Mouse (Mus musculus): ENCODE data around the gene Usp29. TPM values are rescaled to one million over a fixed set of nuclear protein-coding genes. Genes with fewer than 3 reads are reported as not detected.

The Usp29 gene
- polyA plus RNA-seq (2012; rRNA removed), result 0.10 TPM in 2 replicates

DNA sequence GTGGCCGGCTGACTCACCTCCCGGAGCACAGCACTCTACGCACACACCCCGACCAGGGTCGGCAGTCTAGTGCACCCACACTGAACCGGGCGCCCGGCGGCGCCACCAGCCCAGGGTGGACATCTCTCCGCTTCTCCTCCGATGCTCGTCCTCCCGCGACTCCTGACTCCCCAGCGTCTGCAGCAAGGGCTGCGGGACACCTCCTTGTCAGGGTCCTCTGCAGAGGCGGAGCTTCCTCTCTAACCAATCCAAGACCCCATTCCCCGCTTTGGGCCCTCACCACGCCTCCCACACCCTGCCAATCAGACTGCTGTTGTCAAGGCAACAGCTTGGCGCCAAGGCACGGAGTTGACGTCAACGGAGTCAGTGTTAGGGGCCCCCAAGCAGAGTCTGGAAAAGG is at the start of gene Usp29, which contains the start of gene Peg3:
Gene Usp29 (plus strand): TSS at position 338 of the 400 bp plus-strand sequence.
Gene Peg3 (minus strand): TSS at position 191 of the 400 bp plus-strand sequence.

DNA sequence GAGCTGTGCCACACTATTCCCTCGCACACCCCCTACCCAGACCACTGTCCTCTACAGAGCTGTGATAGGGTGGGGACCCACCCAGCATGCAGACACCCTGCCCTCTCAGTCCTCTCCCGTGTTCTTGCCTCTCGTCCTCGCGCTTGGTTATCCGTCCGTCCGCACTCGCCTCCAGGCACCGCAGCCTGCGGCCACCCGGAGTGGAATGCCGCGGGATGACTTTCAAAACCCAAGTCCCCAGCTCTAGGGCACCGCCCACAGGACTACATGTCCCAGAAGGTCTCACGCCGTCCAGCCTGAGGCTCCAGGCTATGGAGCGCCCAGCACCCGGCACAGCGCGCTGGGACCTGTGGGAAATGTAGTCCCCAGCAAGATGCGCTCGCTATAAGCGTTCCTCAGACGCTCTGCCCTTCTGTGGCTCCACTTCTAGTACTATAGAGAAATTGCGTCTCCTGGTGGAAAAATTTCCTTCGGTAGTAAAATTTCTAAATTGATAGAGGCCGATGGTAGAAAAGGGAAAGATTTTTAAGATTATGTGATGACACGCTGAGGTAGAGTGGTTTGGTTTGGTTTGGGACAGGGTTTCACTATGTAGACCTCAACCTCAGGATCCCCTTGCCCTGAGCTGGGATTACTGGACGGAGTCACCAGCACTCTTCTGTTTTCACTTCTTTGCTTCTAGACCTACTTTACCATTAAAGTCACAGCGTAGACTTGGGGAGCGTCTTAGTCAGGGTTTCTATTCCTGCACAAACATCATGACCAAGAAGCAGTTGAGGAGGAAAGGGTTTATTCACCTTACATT is 33.9 kb upstream of the Usp29 start, which contains the start of gene Zim1:
Gene Zim1 (minus strand): TSS at position 210 of the 805 bp plus-strand sequence.

DNA sequence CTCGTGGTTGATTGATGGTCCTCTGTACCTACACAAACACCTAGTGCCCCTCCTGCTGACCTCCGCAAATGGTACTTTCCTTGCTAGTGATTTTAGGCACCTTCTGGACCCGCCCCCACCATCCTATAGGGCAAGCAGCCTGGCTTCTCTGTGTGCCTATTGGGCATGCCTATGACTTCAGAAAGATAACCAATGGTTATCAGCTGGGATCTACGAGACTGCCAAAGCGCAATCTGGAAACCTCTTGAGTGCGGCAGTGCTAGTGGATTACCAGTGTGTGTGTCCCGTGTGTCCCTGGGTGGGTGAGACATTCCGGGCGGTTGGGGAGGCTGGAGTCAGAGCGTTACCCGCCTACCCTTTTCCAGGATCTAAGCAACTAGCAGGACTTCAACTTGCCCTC is 264.9 kb downstream of the Usp29 start, which contains the start of gene Aurkc:
Gene Aurkc (plus strand): TSS at position 50 of the 400 bp plus-strand sequence.

Other genes with a start within 250 kb of the Usp29 start
- not detected in 2 replicates for gene Olfr5, start 243.6 kb upstream of the Usp29 start, polyA plus RNA-seq (2012; rRNA removed)
- gene Olfr1347, start 230.8 kb upstream of the Usp29 start, polyA plus RNA-seq (2012; rRNA removed), result not detected in 2 replicates
- not detected in 2 replicates for gene Olfr1348, start 221.8 kb upstream of the Usp29 start, polyA plus RNA-seq (2012; rRNA removed)
- not detected in 2 replicates for gene Olfr1349, start 207.6 kb upstream of the Usp29 start, polyA plus RNA-seq (2012; rRNA removed)
- gene Olfr1350, start 165.7 kb upstream of the Usp29 start, polyA plus RNA-seq (2012; rRNA removed), result not detected in 2 replicates
- 0.02 TPM in 1 of 2 replicates, not detected in the other for gene Zim1, start 34.1 kb upstream of the Usp29 start, polyA plus RNA-seq (2012; rRNA removed)
- gene Peg3, start 147 bp upstream of the Usp29 start, polyA plus RNA-seq (2012; rRNA removed), result 0.29 and 1.3 TPM in 2 replicates